Mouse (Mus musculus) stomach, embryonic 14.5 days (tissue): ENCODE data around the gene Ttpal. TPM values are rescaled to one million over a fixed set of nuclear protein-coding genes. Genes with fewer than 3 reads are reported as not detected.
A peak's percentile ranks its signal among the peaks of the same experiment; 100 is the strongest.

ENCODE experiments used
- ATAC-seq: fragments of 200-750 bp; cut with Nextera tagmentation; 2 replicates; pipeline ENCODE4 v1.8.0; 2017; ENCODE audit warnings: low read depth, moderate TSS enrichment; ENCODE audit not compliant: insufficient number of reproducible peaks, insufficient read depth, low FRiP score
- H3K27ac ChIP-seq: fragments of 300-500 bp; sonication (generic); 2 replicates; pipeline ENCODE4 v1.5.1; 2014; ENCODE audit warnings: mild to moderate bottlenecking, low read length, moderate library complexity, mixed read lengths
- H3K27me3 ChIP-seq: fragments of 300-500 bp; sonication (generic); 2 replicates; pipeline ENCODE4 v1.6.1; 2014; ENCODE audit warnings: low read length, control low read depth, mixed read lengths; ENCODE audit not compliant: control insufficient read depth, insufficient read depth
- H3K36me3 ChIP-seq: fragments of 300-500 bp; sonication (generic); 2 replicates; pipeline ENCODE4 v1.6.1; 2014; ENCODE audit warnings: mild to moderate bottlenecking, control low read depth, low read length, moderate library complexity, mixed read lengths; ENCODE audit not compliant: control insufficient read depth, insufficient read depth
- H3K4me1 ChIP-seq: fragments of 300-500 bp; sonication (generic); 2 replicates; pipeline ENCODE4 v1.6.1; 2014; ENCODE audit warnings: low read length, control low read depth, mixed read lengths; ENCODE audit not compliant: control insufficient read depth, insufficient read depth
- H3K4me2 ChIP-seq: fragments of 300-500 bp; sonication (generic); replicated peaks from 2 replicates; pipeline ENCODE4 v1.6.1; 2014; ENCODE audit warnings: low read depth, low read length, control low read depth
- H3K4me3 ChIP-seq: fragments of 300-500 bp; sonication (generic); 2 replicates; pipeline ENCODE4 v1.5.1; 2014; ENCODE audit warnings: low read depth, low read length, control low read depth
- H3K9ac ChIP-seq: fragments of 300-500 bp; sonication (generic); replicated peaks from 2 replicates; pipeline ENCODE4 v1.6.1; 2014; ENCODE audit warnings: low read depth, mild to moderate bottlenecking, control low read depth, low read length, moderate library complexity, mixed read lengths
- H3K9me3 ChIP-seq: fragments of 300-500 bp; sonication (generic); 2 replicates; pipeline ENCODE4 v1.6.1; 2016; ENCODE audit warnings: low read depth, low read length, control low read depth; ENCODE audit not compliant: control insufficient read depth
- WGBS: fragments of 180-500 bp; shearing (Covaris S2); extraction: QIAGEN DNeasy Blood & Tissue Kit; methylation state at CpG from one replicate; pipeline ENCODE4 v1.1.7; 2014; 5-methylcytosine and 5-hydroxymethylcytosine counted together
- polyA plus RNA-seq: library from polyadenylated mRNA; unstranded; fragments of >200 nt; fragmentation: Nextera tagmentation; extraction: Ambion mirVana; gene quantifications from 2 replicates; pipeline ENCODE4 v1.2.1, GENCODE M21; 2014

Gene Ttpal
- polyA plus RNA-seq, 1 experiment from 2014 or later, result 39.6 TPM

DNA sequence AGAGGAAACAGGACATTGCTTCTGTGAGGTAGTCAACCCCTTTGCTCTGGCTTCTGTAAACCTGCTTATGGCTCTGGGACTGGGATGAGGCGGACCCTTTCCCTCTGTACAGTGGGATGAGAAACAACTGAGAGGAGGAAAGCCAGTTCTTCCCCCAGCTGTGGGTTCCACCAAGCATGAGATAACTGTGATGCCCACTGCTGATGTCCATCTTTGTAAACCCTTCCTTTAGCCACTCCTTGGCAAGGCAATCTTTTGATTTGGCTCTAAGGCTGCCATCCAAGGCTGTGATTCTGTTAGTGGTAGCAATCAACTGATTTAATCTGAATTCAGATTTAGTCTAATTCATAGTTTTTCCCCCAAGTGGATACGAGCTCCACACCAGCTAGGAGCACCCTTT lies 55.4 kb downstream of the Ttpal start:
- Histone ChIP-seq H3K4me3 (no peak overlapping the region), H3K36me3 (no peaks in the 10 kb centered on the region), H3K4me1 (peaks cover 7% of the 10 kb centered on the region; the same call in 1 of the 2 replicates), H3K9ac (no peak overlapping the region), H3K4me2 (no peak overlapping the region), H3K9me3 (no peaks in the 10 kb centered on the region), H3K27me3 (no peaks in the 10 kb centered on the region), H3K27ac (no peak overlapping the region)
- WGBS, result 82% methylated on average over 2 of the region's 2 CpGs
- no peak for ATAC-seq

- Histone ChIP-seq H3K4me1 (peaks cover 7% of the 10 kb centered on the region; the same call in 1 of the 2 replicates), H3K9me3 (no peaks in the 10 kb centered on the region), H3K27ac (peak within 1 kb of the TSS; percentile 58), H3K4me3 (peak within 1 kb of the TSS; percentile 73), H3K4me2 (peak within 1 kb of the TSS; percentile 57), H3K9ac (peak within 1 kb of the TSS; percentile 57), H3K27me3 (no peaks in the 10 kb centered on the region), H3K36me3 (no peaks in the 10 kb centered on the region)
- ATAC-seq, result peak; percentile 83
- WGBS, result under 1% methylated on average over 71 of the region's 71 CpGs
Measured at GRCm38 (mm10) chr2:163657975-163658886, 56.1 kb downstream of the Ttpal start, which contains the start of gene Pkig. TSS of gene Pkig (plus strand) at chr2:163658386.

GRCm38 (mm10) chr2:163658941-163659340 lies 56.8 kb downstream of the Ttpal start:
- H3K27me3 ChIP-seq, result no peaks in the 10 kb centered on the region
- 2% methylated on average over 8 of the region's 8 CpGs for WGBS
- H3K36me3 ChIP-seq, result no peaks in the 10 kb centered on the region
- peak overlapping the region; percentile 57; the same call in 1 of the 2 replicates for H3K9ac ChIP-seq
- peak overlapping the region; percentile 57 for H3K4me2 ChIP-seq
- peak overlapping the region; percentile 73 for H3K4me3 ChIP-seq
- no peaks in the 10 kb centered on the region for H3K9me3 ChIP-seq
- H3K4me1 ChIP-seq, result peaks cover 7% of the 10 kb centered on the region; the same call in 1 of the 2 replicates
- ATAC-seq, result 0 out of 2 replicates have a peak, but pooled peaks have one; percentile 20
- no peak overlapping the region for H3K27ac ChIP-seq

DNA sequence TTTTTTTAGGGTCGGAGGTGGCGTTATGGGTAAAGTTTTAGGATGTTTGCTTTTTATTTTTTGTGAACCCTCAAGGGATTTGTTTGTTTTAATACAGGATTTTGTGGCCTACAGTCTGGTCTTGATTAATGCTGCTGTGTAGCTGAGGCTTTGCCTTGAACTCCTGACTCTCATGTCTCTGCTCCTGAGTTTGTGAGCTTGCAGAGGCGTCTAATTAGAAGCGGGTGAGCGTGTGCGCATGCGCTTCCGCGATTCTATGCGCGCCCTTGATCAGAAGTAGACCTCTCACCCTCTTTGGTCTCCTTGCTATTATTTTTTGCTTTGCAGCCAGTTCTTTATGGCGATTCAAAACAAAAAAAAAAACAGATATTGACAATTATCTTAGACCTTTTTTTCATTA lies 57.3 kb downstream of the Ttpal start:
- H3K27ac ChIP-seq, result no peak overlapping the region
- no peak overlapping the region for H3K9ac ChIP-seq
- no peaks in the 10 kb centered on the region for H3K9me3 ChIP-seq
- no peaks in the 10 kb centered on the region for H3K27me3 ChIP-seq
- H3K4me1 ChIP-seq, result peaks cover 7% of the 10 kb centered on the region; the same call in 1 of the 2 replicates
- 79% methylated on average over 12 of the region's 12 CpGs for WGBS
- H3K4me3 ChIP-seq, result peak overlapping the region; percentile 73
- no peaks in the 10 kb centered on the region for H3K36me3 ChIP-seq
- H3K4me2 ChIP-seq, result peak overlapping the region; percentile 57; the same call in 1 of the 2 replicates
- ATAC-seq, result no peak

GRCm38 (mm10) chr2:163660103-163660701 lies 58.1 kb downstream of the Ttpal start:
- Histone ChIP-seq H3K4me3 (no peak overlapping the region), H3K4me1 (peaks cover 7% of the 10 kb centered on the region; the same call in 1 of the 2 replicates), H3K27me3 (no peaks in the 10 kb centered on the region), H3K36me3 (no peaks in the 10 kb centered on the region), H3K9me3 (no peaks in the 10 kb centered on the region), H3K9ac (no peak overlapping the region), H3K27ac (no peak overlapping the region), H3K4me2 (no peak overlapping the region)
- WGBS, result 80% methylated on average over 5 of the region's 5 CpGs
- no peak for ATAC-seq

GRCm38 (mm10) chr2:163661371-163661850 lies 59.3 kb downstream of the Ttpal start:
- no peaks in the 10 kb centered on the region for H3K27me3 ChIP-seq
- no peak overlapping the region for H3K4me2 ChIP-seq
- H3K36me3 ChIP-seq, result no peaks in the 10 kb centered on the region
- ATAC-seq, result no peak
- no peak overlapping the region for H3K9ac ChIP-seq
- H3K4me3 ChIP-seq, result no peak overlapping the region
- 57% methylated on average over 6 of the region's 6 CpGs for WGBS
- no peak overlapping the region for H3K27ac ChIP-seq
- no peaks in the 10 kb centered on the region for H3K9me3 ChIP-seq
- peaks cover 7% of the 10 kb centered on the region; the same call in 1 of the 2 replicates for H3K4me1 ChIP-seq

- H3K9me3 ChIP-seq, result no peaks in the 10 kb centered on the region
- no peak overlapping the region for H3K4me3 ChIP-seq
- no peak overlapping the region for H3K27ac ChIP-seq
- no peak for ATAC-seq
- 89% methylated on average over 5 of the region's 5 CpGs for WGBS
- H3K36me3 ChIP-seq, result no peaks in the 10 kb centered on the region
- no peaks in the 10 kb centered on the region for H3K27me3 ChIP-seq
- H3K9ac ChIP-seq, result no peak overlapping the region
- no peak overlapping the region for H3K4me2 ChIP-seq
- peaks cover 7% of the 10 kb centered on the region; the same call in 1 of the 2 replicates for H3K4me1 ChIP-seq
Measured at GRCm38 (mm10) chr2:163662076-163662475, 60.0 kb downstream of the Ttpal start.

DNA sequence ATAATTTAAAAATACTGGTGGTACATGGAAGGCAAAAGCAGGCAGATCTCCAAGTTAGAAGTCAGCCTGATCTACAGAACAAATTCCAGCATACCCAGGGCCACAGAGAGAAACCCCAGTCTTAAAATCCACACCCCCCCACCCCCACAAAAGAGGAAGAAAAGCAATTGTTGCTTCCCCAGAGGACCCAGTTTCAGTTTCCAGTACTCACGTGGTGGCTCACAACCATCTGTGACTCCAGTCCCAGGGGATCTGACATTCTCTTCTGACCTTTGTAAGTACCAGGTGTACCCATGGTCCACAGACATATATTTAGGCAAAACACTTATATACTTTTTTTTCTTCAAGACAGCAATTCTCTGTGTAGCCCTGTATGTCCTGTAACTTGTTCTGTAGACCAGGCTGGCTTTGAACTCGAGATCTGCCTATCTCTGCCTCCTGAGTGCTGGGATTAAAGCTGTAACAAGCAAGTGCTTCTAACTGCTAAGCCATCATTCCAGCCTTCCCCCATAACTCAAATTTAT lies 60.6 kb downstream of the Ttpal start:
- H3K27me3 ChIP-seq, result no peaks in the 10 kb centered on the region
- no peak overlapping the region for H3K4me3 ChIP-seq
- WGBS, result 68% methylated on average over 2 of the region's 2 CpGs
- H3K4me2 ChIP-seq, result no peak overlapping the region
- H3K4me1 ChIP-seq, result peaks cover 7% of the 10 kb centered on the region; the same call in 1 of the 2 replicates
- ATAC-seq, result no peak
- H3K9me3 ChIP-seq, result no peaks in the 10 kb centered on the region
- no peaks in the 10 kb centered on the region for H3K36me3 ChIP-seq
- H3K27ac ChIP-seq, result no peak overlapping the region
- no peak overlapping the region for H3K9ac ChIP-seq
